Mouse (Mus musculus) heart, embryonic 10.5 days (tissue): ENCODE data around the gene Pdia6. TPM values are rescaled to one million over a fixed set of nuclear protein-coding genes. Genes with fewer than 3 reads are reported as not detected.

ENCODE experiments used
- DNase-seq: peaks from one replicate; pipeline ENCODE4 v3.0.0-alpha.2; 2017; ENCODE audit warnings: low spot score
- H3K27ac ChIP-seq: fragments of 300-500 bp; sonication (generic); 2 replicates; pipeline ENCODE4 v1.5.1; 2016; ENCODE audit warnings: mild to moderate bottlenecking
- H3K27me3 ChIP-seq: fragments of 300-500 bp; sonication (generic); 2 replicates; pipeline ENCODE4 v1.6.1; 2016; ENCODE audit warnings: mild to moderate bottlenecking; ENCODE audit not compliant: poor library complexity, insufficient read depth, severe bottlenecking
- H3K36me3 ChIP-seq: fragments of 300-500 bp; sonication (generic); 2 replicates; pipeline ENCODE4 v1.6.1; 2016; ENCODE audit warnings: mild to moderate bottlenecking, moderate library complexity
- H3K4me1 ChIP-seq: fragments of 300-500 bp; sonication (generic); 2 replicates; pipeline ENCODE4 v1.6.1; 2016; ENCODE audit warnings: mild to moderate bottlenecking
- H3K4me3 ChIP-seq: fragments of 300-500 bp; sonication (generic); 2 replicates; pipeline ENCODE4 v1.5.1; 2016; ENCODE audit warnings: mild to moderate bottlenecking, moderate library complexity
- H3K9me3 ChIP-seq: fragments of 300-500 bp; sonication (generic); 2 replicates; pipeline ENCODE4 v1.6.1; 2016; ENCODE audit warnings: mild to moderate bottlenecking, moderate library complexity
- WGBS: fragments of 180-500 bp; shearing (Covaris S2); methylation state at CpG from one replicate; pipeline ENCODE4 v1.1.7; 2016; 5-methylcytosine and 5-hydroxymethylcytosine counted together
- polyA plus RNA-seq: library from polyadenylated mRNA; unstranded; fragments of >200 nt; fragmentation: Nextera tagmentation; extraction: Ambion mirVana; gene quantifications from 2 replicates; pipeline ENCODE4 v1.2.1, GENCODE M21; 2016

The Pdia6 gene
- polyA plus RNA-seq, 1 experiment from 2014 or later = 738 TPM

GRCm38 (mm10) chr12:17241016-17241415 is 25.3 kb upstream of the Pdia6 start:
- Histone ChIP-seq H3K4me3 (no peak overlapping the region), H3K36me3 (no peaks in the 10 kb centered on the region), H3K4me1 (no peaks in the 10 kb centered on the region), H3K27ac (no peak overlapping the region), H3K9me3 (no peaks in the 10 kb centered on the region; the same call in 1 of the 2 replicates), H3K27me3 (no peaks in the 10 kb centered on the region)
- no peak for DNase-seq
- 89% methylated on average over 2 of the region's 2 CpGs for WGBS

GRCm38 (mm10) chr12:17241614-17242013 is 24.7 kb upstream of the Pdia6 start:
- no peak overlapping the region for H3K27ac ChIP-seq
- H3K4me3 ChIP-seq = no peak overlapping the region
- no peaks in the 10 kb centered on the region for H3K27me3 ChIP-seq
- H3K4me1 ChIP-seq = no peaks in the 10 kb centered on the region
- no peaks in the 10 kb centered on the region; the same call in 1 of the 2 replicates for H3K9me3 ChIP-seq
- no peak for DNase-seq
- 90% methylated on average over 9 of the region's 9 CpGs for WGBS
- H3K36me3 ChIP-seq = no peaks in the 10 kb centered on the region

GRCm38 (mm10) chr12:17242041-17242440 is 24.3 kb upstream of the Pdia6 start:
- no peaks in the 10 kb centered on the region for H3K4me1 ChIP-seq
- H3K27me3 ChIP-seq = no peaks in the 10 kb centered on the region
- no peaks in the 10 kb centered on the region for H3K36me3 ChIP-seq
- H3K9me3 ChIP-seq = no peaks in the 10 kb centered on the region; the same call in 1 of the 2 replicates
- DNase-seq = no peak
- no peak overlapping the region for H3K4me3 ChIP-seq
- no peak overlapping the region for H3K27ac ChIP-seq

GRCm38 (mm10) chr12:17250962-17251361 is 15.4 kb upstream of the Pdia6 start:
- H3K36me3 ChIP-seq = no peaks in the 10 kb centered on the region
- no peak for DNase-seq
- H3K4me3 ChIP-seq = no peak overlapping the region
- no peaks in the 10 kb centered on the region for H3K9me3 ChIP-seq
- 76% methylated on average over 8 of the region's 8 CpGs for WGBS
- H3K27ac ChIP-seq = no peak overlapping the region
- peaks cover 18% of the 10 kb centered on the region; the same call in 1 of the 2 replicates for H3K27me3 ChIP-seq
- H3K4me1 ChIP-seq = peaks cover 9% of the 10 kb centered on the region; the same call in 1 of the 2 replicates

GRCm38 (mm10) chr12:17253069-17253468 is 13.3 kb upstream of the Pdia6 start:
- H3K4me3 ChIP-seq = peak overlapping the region; percentile 29
- H3K27me3 ChIP-seq = peaks cover 23% of the 10 kb centered on the region; the same call in 1 of the 2 replicates
- H3K36me3 ChIP-seq = no peaks in the 10 kb centered on the region
- WGBS = 10% methylated on average over 9 of the region's 9 CpGs
- peak; percentile 81 for DNase-seq
- H3K9me3 ChIP-seq = no peaks in the 10 kb centered on the region
- H3K27ac ChIP-seq = no peak overlapping the region
- peaks cover 9% of the 10 kb centered on the region; the same call in 1 of the 2 replicates for H3K4me1 ChIP-seq

- Histone ChIP-seq H3K36me3 (no peaks in the 10 kb centered on the region), H3K4me1 (peaks cover 9% of the 10 kb centered on the region; the same call in 1 of the 2 replicates), H3K27ac (no peak overlapping the region), H3K27me3 (peaks cover 23% of the 10 kb centered on the region; the same call in 1 of the 2 replicates), H3K9me3 (no peaks in the 10 kb centered on the region), H3K4me3 (no peak overlapping the region)
- DNase-seq = no peak
- 88% methylated on average over 6 of the region's 6 CpGs for WGBS
Observed at GRCm38 (mm10) chr12:17255602-17256001, 10.7 kb upstream of the Pdia6 start.

GRCm38 (mm10) chr12:17256905-17257304 is 9.4 kb upstream of the Pdia6 start:
- WGBS = 7% methylated on average over 10 of the region's 10 CpGs
- Histone ChIP-seq H3K4me3 (no peak overlapping the region), H3K27ac (no peak overlapping the region), H3K4me1 (peaks cover 9% of the 10 kb centered on the region; the same call in 1 of the 2 replicates), H3K27me3 (peaks cover 23% of the 10 kb centered on the region; the same call in 1 of the 2 replicates), H3K36me3 (no peaks in the 10 kb centered on the region), H3K9me3 (no peaks in the 10 kb centered on the region)
- peak; percentile 81 for DNase-seq

- Histone ChIP-seq H3K27me3 (peaks cover 23% of the 10 kb centered on the region; the same call in 1 of the 2 replicates), H3K9me3 (no peaks in the 10 kb centered on the region), H3K4me3 (no peak overlapping the region), H3K4me1 (peaks cover 9% of the 10 kb centered on the region; the same call in 1 of the 2 replicates), H3K27ac (no peak overlapping the region), H3K36me3 (no peaks in the 10 kb centered on the region)
- 77% methylated on average over 7 of the region's 7 CpGs for WGBS
- no peak for DNase-seq
Observed at GRCm38 (mm10) chr12:17258431-17258830, 7.9 kb upstream of the Pdia6 start.

- no peak overlapping the region for H3K4me3 ChIP-seq
- 92% methylated on average over 3 of the region's 3 CpGs for WGBS
- H3K9me3 ChIP-seq = no peaks in the 10 kb centered on the region
- H3K27me3 ChIP-seq = peaks cover 5% of the 10 kb centered on the region; the same call in 1 of the 2 replicates
- peaks cover 4% of the 10 kb centered on the region; the same call in 1 of the 2 replicates for H3K4me1 ChIP-seq
- H3K36me3 ChIP-seq = no peaks in the 10 kb centered on the region
- no peak overlapping the region for H3K27ac ChIP-seq
- no peak for DNase-seq
Observed at GRCm38 (mm10) chr12:17261005-17261404, 5.3 kb upstream of the Pdia6 start.

- peaks cover 11% of the 10 kb centered on the region for H3K4me1 ChIP-seq
- H3K27me3 ChIP-seq = no peaks in the 10 kb centered on the region
- H3K36me3 ChIP-seq = peaks cover 8% of the 10 kb centered on the region
- 62% methylated on average over 3 of the region's 3 CpGs for WGBS
- H3K27ac ChIP-seq = no peak overlapping the region
- no peak for DNase-seq
- H3K9me3 ChIP-seq = no peaks in the 10 kb centered on the region
- H3K4me3 ChIP-seq = no peak overlapping the region
Observed at GRCm38 (mm10) chr12:17263881-17264280, 2.5 kb upstream of the Pdia6 start.

GRCm38 (mm10) chr12:17264826-17265225 is 1.5 kb upstream of the Pdia6 start:
- no peak overlapping the region for H3K27ac ChIP-seq
- no peaks in the 10 kb centered on the region for H3K27me3 ChIP-seq
- WGBS = 82% methylated on average over 2 of the region's 2 CpGs
- H3K4me3 ChIP-seq = no peak overlapping the region
- DNase-seq = no peak
- peaks cover 17% of the 10 kb centered on the region for H3K4me1 ChIP-seq
- no peaks in the 10 kb centered on the region for H3K9me3 ChIP-seq
- H3K36me3 ChIP-seq = peaks cover 15% of the 10 kb centered on the region

GRCm38 (mm10) chr12:17266673-17266990 is 287 bp downstream of the Pdia6 start:
- no peaks in the 10 kb centered on the region for H3K9me3 ChIP-seq
- WGBS = under 1% methylated on average over 21 of the region's 21 CpGs
- peaks cover 32% of the 10 kb centered on the region for H3K36me3 ChIP-seq
- H3K27ac ChIP-seq = peak overlapping the region; percentile 90
- peaks cover 19% of the 10 kb centered on the region for H3K4me1 ChIP-seq
- DNase-seq = no peak
- peak overlapping the region; percentile 79 for H3K4me3 ChIP-seq
- no peaks in the 10 kb centered on the region for H3K27me3 ChIP-seq

GRCm38 (mm10) chr12:17267316-17267715 is 971 bp downstream of the Pdia6 start:
- H3K27ac ChIP-seq = peak overlapping the region; percentile 90
- peak overlapping the region; percentile 79 for H3K4me3 ChIP-seq
- no peaks in the 10 kb centered on the region for H3K9me3 ChIP-seq
- no peak for DNase-seq
- peaks cover 19% of the 10 kb centered on the region for H3K4me1 ChIP-seq
- peaks cover 39% of the 10 kb centered on the region for H3K36me3 ChIP-seq
- no peaks in the 10 kb centered on the region for H3K27me3 ChIP-seq
- WGBS = 16% methylated on average over 4 of the region's 4 CpGs

GRCm38 (mm10) chr12:17271272-17271671 is 4.9 kb downstream of the Pdia6 start:
- WGBS = 68% methylated on average over 1 of the region's 1 CpGs
- no peak overlapping the region for H3K27ac ChIP-seq
- H3K9me3 ChIP-seq = no peaks in the 10 kb centered on the region
- peaks cover 76% of the 10 kb centered on the region for H3K36me3 ChIP-seq
- H3K4me1 ChIP-seq = peaks cover 16% of the 10 kb centered on the region
- no peaks in the 10 kb centered on the region for H3K27me3 ChIP-seq
- no peak overlapping the region for H3K4me3 ChIP-seq
- DNase-seq = no peak
